Mouse (Mus musculus) liver, embryonic 14.5 days (tissue): ENCODE data around the gene Xbp1.

Source experiments
- CTCF ChIP-seq: IDR thresholded peaks from 2 replicates; pipeline ENCODE4 v1.5.1; 2016; ENCODE audit warnings: antibody characterized with exemption, low read depth, control low read depth
- EP300 ChIP-seq: IDR thresholded peaks from 2 replicates; pipeline ENCODE4 v1.6.1; 2016; ENCODE audit warnings: antibody characterized with exemption, low read depth

DNA sequence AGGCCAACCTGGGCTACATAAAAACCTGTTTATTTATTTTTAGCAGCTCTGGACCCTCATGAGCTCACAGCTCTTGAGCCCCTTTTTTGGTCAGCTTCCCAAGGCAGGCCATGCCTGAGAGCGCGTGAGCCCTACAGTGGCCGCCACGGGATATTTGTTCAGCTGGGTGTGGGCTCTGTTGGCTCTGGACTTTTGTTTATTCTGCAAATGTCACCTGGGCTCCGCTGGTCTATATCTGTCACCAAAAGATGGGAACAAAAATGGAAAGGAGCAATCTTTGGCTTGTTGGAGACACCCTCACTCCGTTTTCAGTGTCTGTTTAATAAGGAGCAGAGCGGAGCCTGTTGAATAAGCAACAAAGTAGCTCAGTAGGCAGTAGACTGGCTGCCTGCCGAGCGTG, 22.0 kb upstream of the Xbp1 start:
- TF ChIP-seq EP300 (no peak), CTCF (no peak)
